Mouse (Mus musculus): ENCODE data around the gene Tmem202.

Tmem202 gene

GRCm38 (mm10) chr9:59474838-59475237 is 64.8 kb downstream of the Tmem202 start:
- in situ Hi-C loops (cut with MboI; ENCODE audit: unreplicated experiment in 2 of 2), result loop anchor here (5.0 to 10.0 kb wide), 3 partner anchors 128 to 180 kb away; partner anchors contain the start of gene Pkm (in 1 of the 2)

- in situ Hi-C loops (cut with MboI; ENCODE audit: unreplicated experiment in 2 of 2), result loop anchor here in 1 of 2 experiments (10.0 kb wide), 1 partner anchor 182 kb away; the partner anchor contains the start of gene Pkm
Observed at GRCm38 (mm10) chr9:59473171-59473570, 66.5 kb downstream of the Tmem202 start.

- in situ Hi-C loops (cut with MboI; ENCODE audit: unreplicated experiment in 2 of 2), result no loop called here
Observed at GRCm38 (mm10) chr9:59469446-59469845, 70.2 kb downstream of the Tmem202 start.
